Mouse (Mus musculus) liver, adult 2 months (tissue): ENCODE data around the gene Ovca2. TPM values are rescaled to one million over a fixed set of nuclear protein-coding genes. Genes with fewer than 3 reads are reported as not detected.

ENCODE experiments used
- DNase-seq: peaks from one replicate; pipeline ENCODE4 v3.0.0-alpha.2; 2011; ENCODE audit warnings: low read depth, low spot score; ENCODE audit errors: extremely low read depth
- H3K27ac ChIP-seq: fragments of 200-500 bp; replicated peaks from 2 replicates; pipeline ENCODE4 v1.5.1; 2012; ENCODE audit warnings: low read depth, mild to moderate bottlenecking, control low read depth, inconsistent platforms, low read length; ENCODE audit not compliant: insufficient read depth
- H3K27me3 ChIP-seq: fragments of 200-500 bp; 2 replicates; pipeline ENCODE4 v1.6.1; 2012; ENCODE audit warnings: mild to moderate bottlenecking, moderate library complexity, low read length, inconsistent platforms; ENCODE audit not compliant: control insufficient read depth, insufficient read depth
- H3K36me3 ChIP-seq: fragments of 200-500 bp; 2 replicates; pipeline ENCODE4 v1.6.1; 2012; ENCODE audit warnings: low read length, inconsistent platforms; ENCODE audit not compliant: control insufficient read depth, insufficient read depth
- H3K4me1 ChIP-seq: fragments of 200-500 bp; 2 replicates; pipeline ENCODE4 v1.6.1; 2011; ENCODE audit warnings: low read length; ENCODE audit not compliant: control insufficient read depth, insufficient read depth
- H3K4me3 ChIP-seq: fragments of 200-500 bp; 2 replicates; pipeline ENCODE4 v1.5.1; 2011; ENCODE audit warnings: low read depth, mild to moderate bottlenecking, control low read depth, low read length, moderate library complexity; ENCODE audit not compliant: insufficient read depth
- H3K79me2 ChIP-seq: fragments of 200-500 bp; 2 replicates; pipeline ENCODE4 v1.6.1; 2012; ENCODE audit warnings: inconsistent platforms, mild to moderate bottlenecking, low read length, moderate library complexity; ENCODE audit not compliant: control insufficient read depth, insufficient read depth
- H3K9ac ChIP-seq: fragments of 200-500 bp; 2 replicates; pipeline ENCODE4 v1.6.1; 2012; ENCODE audit warnings: low read depth, mild to moderate bottlenecking, control low read depth, inconsistent platforms, low read length
- CTCF ChIP-seq: fragments of 200-500 bp; IDR thresholded peaks from 2 replicates; pipeline ENCODE4 v1.5.1; 2011; ENCODE audit warnings: low read depth, low read length, control low read depth
- POLR2A ChIP-seq: fragments of 200-500 bp; IDR thresholded peaks from 2 replicates; pipeline ENCODE4 v1.6.1; 2011; ENCODE audit warnings: low read length, control low read depth; ENCODE audit not compliant: insufficient read depth; ENCODE audit errors: extremely low read depth
- WGBS: fragments of 180-500 bp; shearing (Covaris S2); methylation state at CpG from one replicate; pipeline ENCODE4 v1.1.7; 2018; 5-methylcytosine and 5-hydroxymethylcytosine counted together
- polyA plus RNA-seq: library from polyadenylated mRNA; depleted of rRNA; stranded (reverse); fragments of >200 nt; gene quantifications from 2 replicates; pipeline ENCODE4 v1.2.3, GENCODE M21; 2012; rRNA removed
- total RNA-seq: library from RNA; depleted of rRNA; stranded (reverse); fragments of >200 nt; gene quantifications from 2 replicates; pipeline ENCODE4 v1.2.3, GENCODE M21; 2014; rRNA removed

The Ovca2 gene
- total and polyA plus RNA-seq, 2 experiments = 5.7 to 6.7 TPM

DNA sequence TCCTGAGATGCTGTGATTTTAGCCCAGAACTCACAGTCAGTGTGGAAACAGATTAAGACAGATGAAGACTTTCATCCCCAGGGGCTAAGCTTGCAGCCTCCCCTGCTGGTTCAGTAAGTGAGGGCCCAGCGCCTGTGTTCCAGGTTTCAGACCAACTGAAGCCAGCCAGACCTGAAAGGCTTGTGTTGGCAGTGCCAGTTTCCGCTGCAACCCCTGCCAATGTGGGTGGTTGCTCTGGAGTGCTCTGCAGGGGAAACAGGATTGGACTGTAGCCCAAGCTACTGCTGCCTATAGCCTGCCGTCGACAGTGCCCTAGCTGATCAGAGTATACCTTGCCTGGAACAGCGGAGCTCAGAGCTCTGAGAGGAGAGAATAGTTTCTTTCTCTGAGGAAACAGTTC is 46.4 kb downstream of the Ovca2 start:
- 0 out of 2 replicates have a peak, but pooled peaks have one; percentile 14 for TF ChIP-seq CTCF
- TF ChIP-seq POLR2A = no peak
- DNase-seq = peak; percentile 34
- no peaks in the 10 kb centered on the region for H3K27me3 ChIP-seq
- H3K4me1 ChIP-seq = peaks cover 11% of the 10 kb centered on the region
- no peaks in the 10 kb centered on the region for H3K79me2 ChIP-seq
- no peak overlapping the region for H3K4me3 ChIP-seq
- no peak overlapping the region for H3K9ac ChIP-seq
- H3K36me3 ChIP-seq = no peaks in the 10 kb centered on the region
- no peak overlapping the region for H3K27ac ChIP-seq
- 59% methylated on average over 5 of the region's 5 CpGs for WGBS

DNA sequence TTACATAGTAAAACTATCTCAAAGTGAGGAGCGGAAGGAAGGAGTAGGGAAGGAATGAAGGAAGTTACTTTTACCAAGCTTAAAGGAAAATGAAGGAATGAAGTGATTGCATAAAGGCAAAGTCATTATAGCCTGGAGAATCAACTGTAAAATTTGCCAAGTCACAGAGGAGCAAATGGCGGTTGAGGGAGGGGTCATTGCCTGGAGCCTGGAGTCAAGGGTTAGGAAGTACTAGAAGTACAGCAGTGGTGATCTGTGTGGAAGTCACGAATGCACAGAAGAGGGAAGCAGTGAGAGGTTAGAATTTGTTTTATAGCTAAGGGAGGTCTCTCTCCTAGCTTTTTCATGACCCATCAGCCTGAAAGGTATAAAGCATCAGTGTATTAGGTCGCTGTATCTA is 47.3 kb downstream of the Ovca2 start:
- Histone ChIP-seq H3K79me2 (no peaks in the 10 kb centered on the region), H3K36me3 (no peaks in the 10 kb centered on the region; the same call in 1 of the 2 replicates), H3K9ac (no peak overlapping the region), H3K27ac (no peak overlapping the region), H3K27me3 (no peaks in the 10 kb centered on the region), H3K4me1 (peaks cover 4% of the 10 kb centered on the region), H3K4me3 (no peak overlapping the region)
- WGBS = 82% methylated on average over 4 of the region's 4 CpGs
- no peak for DNase-seq
- TF ChIP-seq POLR2A (no peak), CTCF (no peak)

DNA sequence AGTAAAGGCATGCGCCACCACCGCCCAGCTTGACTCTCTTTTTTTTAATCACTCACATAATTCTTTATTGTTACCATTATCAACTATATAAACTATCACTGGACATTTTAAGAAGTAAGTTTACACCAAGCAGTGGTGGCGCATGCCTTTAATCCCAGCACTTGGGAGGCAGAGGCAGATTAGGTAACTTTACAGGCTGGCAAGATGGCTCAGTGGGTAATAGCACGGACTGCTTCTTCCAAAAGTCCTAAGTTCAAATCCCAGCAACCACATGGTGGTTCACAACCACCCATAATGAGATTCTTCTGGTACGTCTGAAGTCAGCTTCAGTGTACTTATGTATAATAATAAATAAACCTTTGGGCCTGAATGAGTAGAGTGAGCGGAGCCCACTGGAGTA is 49.2 kb downstream of the Ovca2 start:
- no peaks in the 10 kb centered on the region; the same call in 1 of the 2 replicates for H3K36me3 ChIP-seq
- no peak for TF ChIP-seq POLR2A
- TF ChIP-seq CTCF = no peak
- no peaks in the 10 kb centered on the region for H3K27me3 ChIP-seq
- H3K4me1 ChIP-seq = no peaks in the 10 kb centered on the region; the same call in 1 of the 2 replicates
- 98% methylated on average over 6 of the region's 6 CpGs for WGBS
- no peak overlapping the region for H3K4me3 ChIP-seq
- no peaks in the 10 kb centered on the region for H3K79me2 ChIP-seq
- H3K27ac ChIP-seq = no peak overlapping the region
- DNase-seq = no peak
- H3K9ac ChIP-seq = no peak overlapping the region

DNA sequence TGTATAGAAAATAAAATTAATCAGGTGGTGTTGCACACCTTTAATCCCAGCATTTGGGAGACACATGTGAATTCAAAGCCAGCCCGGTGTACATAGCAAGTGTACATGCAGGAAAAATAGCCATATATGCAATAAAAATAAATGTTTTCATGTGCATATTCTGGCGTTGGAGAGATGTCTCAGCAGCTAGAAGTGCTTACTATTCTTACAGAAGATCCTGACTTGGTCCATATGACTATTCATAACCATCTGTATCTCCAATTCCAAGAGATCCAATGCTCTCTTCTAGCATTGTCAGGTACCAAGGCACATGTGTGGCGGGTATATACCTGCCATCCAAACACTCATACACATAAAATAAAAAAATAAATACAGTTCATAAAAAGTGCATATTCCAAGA is 52.3 kb downstream of the Ovca2 start:
- H3K27ac ChIP-seq = no peak overlapping the region
- no peaks in the 10 kb centered on the region for H3K27me3 ChIP-seq
- WGBS = 98% methylated on average over 3 of the region's 3 CpGs
- H3K36me3 ChIP-seq = no peaks in the 10 kb centered on the region; the same call in 1 of the 2 replicates
- H3K4me3 ChIP-seq = no peak overlapping the region
- TF ChIP-seq CTCF = no peak
- H3K4me1 ChIP-seq = no peaks in the 10 kb centered on the region
- H3K9ac ChIP-seq = no peak overlapping the region
- no peak for DNase-seq
- H3K79me2 ChIP-seq = no peaks in the 10 kb centered on the region

Other genes with a start within 250 kb of the Ovca2 start
- gene Hic1, start 9.3 kb downstream of the Ovca2 start, total RNA-seq = 1.1 and 1.8 TPM in 2 replicates
- 3.8 and 4.3 TPM in 2 replicates for gene Hic1, start 9.3 kb downstream of the Ovca2 start, polyA plus RNA-seq
- gene Dph1, start 12.4 kb upstream of the Ovca2 start, total RNA-seq = 11.3 and 14.2 TPM in 2 replicates
- 49.1 and 53.5 TPM in 2 replicates for gene Dph1, start 12.4 kb upstream of the Ovca2 start, polyA plus RNA-seq
- 1.3 and 2.4 TPM in 2 replicates for gene Rtn4rl1, start 14.9 kb upstream of the Ovca2 start, total RNA-seq
- gene Rtn4rl1, start 14.9 kb upstream of the Ovca2 start, polyA plus RNA-seq = 9.5 and 10.0 TPM in 2 replicates
- gene Rpa1, start 169.5 kb upstream of the Ovca2 start, total RNA-seq = 19.9 and 21.4 TPM in 2 replicates
- 10.3 and 10.5 TPM in 2 replicates for gene Rpa1, start 169.5 kb upstream of the Ovca2 start, polyA plus RNA-seq
- gene Smyd4, start 169.6 kb upstream of the Ovca2 start, total RNA-seq = 1.8 and 2.5 TPM in 2 replicates
- 0.93 and 1.1 TPM in 2 replicates for gene Smyd4, start 169.6 kb upstream of the Ovca2 start, polyA plus RNA-seq
- 810 and 1,243 TPM in 2 replicates for gene Serpinf1, start 243.9 kb upstream of the Ovca2 start, total RNA-seq
- gene Serpinf1, start 243.9 kb upstream of the Ovca2 start, polyA plus RNA-seq = 891 and 972 TPM in 2 replicates